Mouse (Mus musculus) cerebellum, adult 2 months (tissue): Measurements from ENCODE around the gene Rec114. TPM values are rescaled to one million over a fixed set of nuclear protein-coding genes. Genes with fewer than 3 reads are reported as not detected.

Experiments used
- DNase-seq, 2 experiments: peaks; one replicate each; pipeline ENCODE4 v3.0.0; 2021
- H3K27ac ChIP-seq: fragments of 200-500 bp; 2 replicates; pipeline ENCODE4 v1.5.1; 2012; ENCODE audit warnings: low read length, control low read depth, inconsistent platforms; ENCODE audit not compliant: insufficient read depth
- H3K27me3 ChIP-seq: fragments of 200-500 bp; 2 replicates; pipeline ENCODE4 v1.6.1; 2012; ENCODE audit warnings: inconsistent platforms, mild to moderate bottlenecking, low read length, moderate library complexity; ENCODE audit not compliant: control insufficient read depth, insufficient read depth
- H3K4me1 ChIP-seq: fragments of 200-500 bp; 2 replicates; pipeline ENCODE4 v1.6.1; 2011; ENCODE audit warnings: low read length; ENCODE audit not compliant: control insufficient read depth, insufficient read depth
- H3K4me3 ChIP-seq: fragments of 200-500 bp; replicated peaks from 2 replicates; pipeline ENCODE3; 2011; ENCODE audit warnings: mild to moderate bottlenecking, low read depth, low read length, control low read depth; ENCODE audit not compliant: insufficient read depth
- CTCF ChIP-seq: fragments of 200-500 bp; IDR thresholded peaks from 2 replicates; pipeline ENCODE4 v1.5.1; 2011; ENCODE audit warnings: low read depth, mild to moderate bottlenecking, control low read depth, low read length, moderate library complexity, borderline replicate concordance; ENCODE audit not compliant: insufficient read depth
- POLR2A ChIP-seq: fragments of 200-500 bp; IDR thresholded peaks from 2 replicates; pipeline ENCODE4 v1.6.1; 2011; ENCODE audit warnings: low read length, control low read depth, borderline replicate concordance; ENCODE audit not compliant: insufficient read depth
- WGBS: fragments of 180-500 bp; shearing (Covaris S2); methylation state at CpG from one replicate; pipeline ENCODE4 v1.1.7; 2018; 5-methylcytosine and 5-hydroxymethylcytosine counted together
- polyA plus RNA-seq: library from polyadenylated mRNA; depleted of rRNA; stranded (reverse); fragments of >200 nt; gene quantifications from 2 replicates; pipeline ENCODE4 v1.2.3, GENCODE M21; 2012

Rec114 gene
- polyA plus RNA-seq, 1 experiment = 1.5 TPM

GRCm38 (mm10) chr9:58654494-58654893, 89.3 kb downstream of the Rec114 start:
- no peaks in the 10 kb centered on the region for H3K27me3 ChIP-seq
- H3K4me3 ChIP-seq = no peak overlapping the region
- 78% methylated on average over 4 of the region's 4 CpGs for WGBS
- no peak overlapping the region for H3K27ac ChIP-seq
- TF ChIP-seq CTCF = no peak
- no peak for TF ChIP-seq POLR2A
- no peaks in the 10 kb centered on the region for H3K4me1 ChIP-seq
- DNase-seq = no peak

GRCm38 (mm10) chr9:58651993-58652392, 91.8 kb downstream of the Rec114 start:
- Histone ChIP-seq H3K4me3 (no peak overlapping the region), H3K4me1 (peaks cover 8% of the 10 kb centered on the region), H3K27ac (no peak overlapping the region), H3K27me3 (no peaks in the 10 kb centered on the region)
- DNase-seq = peak in 1 of 2 experiments; percentile 44
- WGBS = 49% methylated on average over 4 of the region's 4 CpGs
- no peak for TF ChIP-seq CTCF
- TF ChIP-seq POLR2A = no peak

- Histone ChIP-seq H3K4me1 (peaks cover 8% of the 10 kb centered on the region), H3K27ac (no peak overlapping the region), H3K4me3 (no peak overlapping the region), H3K27me3 (no peaks in the 10 kb centered on the region)
- 17% methylated on average over 4 of the region's 4 CpGs for WGBS
- no peak for DNase-seq
- TF ChIP-seq CTCF (no peak), POLR2A (no peak)
These were observed 94.5 kb downstream of the Rec114 start for GRCm38 (mm10) chr9:58649265-58649626.

- WGBS = 28% methylated on average over 6 of the region's 6 CpGs
- peaks cover 8% of the 10 kb centered on the region for H3K4me1 ChIP-seq
- no peaks in the 10 kb centered on the region; the same call in 1 of the 2 replicates for H3K27me3 ChIP-seq
- peak in 1 of 2 experiments; percentile 55 for DNase-seq
- no peak overlapping the region for H3K27ac ChIP-seq
- no peak for TF ChIP-seq CTCF
- H3K4me3 ChIP-seq = no peak overlapping the region
These were observed 95.1 kb downstream of the Rec114 start for GRCm38 (mm10) chr9:58648406-58649264.

- no peaks in the 10 kb centered on the region for H3K27me3 ChIP-seq
- 77% methylated on average over 2 of the region's 2 CpGs for WGBS
- no peak overlapping the region for H3K27ac ChIP-seq
- no peak for TF ChIP-seq CTCF
- TF ChIP-seq POLR2A = no peak
- H3K4me3 ChIP-seq = no peak overlapping the region
- DNase-seq = no peak
- no peaks in the 10 kb centered on the region for H3K4me1 ChIP-seq
These were observed 113.3 kb downstream of the Rec114 start for GRCm38 (mm10) chr9:58630441-58630840.

- Histone ChIP-seq H3K4me1 (no peaks in the 10 kb centered on the region), H3K27me3 (no peaks in the 10 kb centered on the region), H3K4me3 (no peak overlapping the region), H3K27ac (no peak overlapping the region)
- no peak for DNase-seq
- WGBS = 75% methylated on average over 2 of the region's 2 CpGs
- no peak for TF ChIP-seq POLR2A
- no peak for TF ChIP-seq CTCF
These were observed 116.6 kb downstream of the Rec114 start for GRCm38 (mm10) chr9:58627197-58627596.

GRCm38 (mm10) chr9:58623009-58623408, 120.8 kb downstream of the Rec114 start:
- peaks cover 7% of the 10 kb centered on the region; the same call in 1 of the 2 replicates for H3K4me1 ChIP-seq
- TF ChIP-seq POLR2A (no peak), CTCF (no peak)
- H3K27me3 ChIP-seq = no peaks in the 10 kb centered on the region
- no peak overlapping the region for H3K4me3 ChIP-seq
- DNase-seq = no peak
- no peak overlapping the region for H3K27ac ChIP-seq
- 97% methylated on average over 1 of the region's 1 CpGs for WGBS
